In the genomic region with DNA sequence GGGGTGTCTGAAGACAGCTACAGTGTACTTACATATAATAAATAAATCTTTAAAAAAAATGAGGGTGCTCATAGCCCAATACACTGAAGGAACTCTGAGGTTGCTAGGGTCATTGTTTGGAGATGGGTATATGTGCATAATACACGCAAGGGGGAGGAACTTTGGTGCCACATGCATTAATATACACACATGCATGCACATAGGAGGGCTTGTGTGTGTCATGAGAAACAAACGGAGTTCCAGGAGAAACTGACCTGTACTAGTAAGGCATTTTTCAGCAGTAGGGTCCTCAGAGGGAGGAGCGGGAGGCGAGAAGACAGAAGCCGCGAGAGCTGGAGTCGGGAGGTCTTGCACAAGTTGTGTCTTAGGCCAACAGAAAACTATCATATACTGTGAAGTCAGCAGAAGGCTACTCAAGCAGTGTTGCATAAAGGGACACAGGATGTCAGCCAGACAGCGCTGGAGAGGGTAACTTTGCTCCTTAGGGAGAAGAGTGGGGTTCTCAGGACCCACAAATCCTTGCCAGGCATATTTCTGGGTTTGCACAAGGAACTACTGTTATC, we compare ENCODE assay signal across 8 mouse cellular contexts. TPM values are rescaled to one million over a fixed set of nuclear protein-coding genes. Genes with fewer than 3 reads are reported as not detected.
A peak's percentile ranks its signal among the peaks of the same experiment; 100 is the strongest.
DNase-seq lines count a peak whose midpoint lies in the region; ATAC-seq lines count a peak whose summit lies in the region.

No protein-coding gene starts in this region.

- H3K27me3 ChIP-seq in kidney, embryonic 15.5 days, result no peaks in the 10 kb centered on the region
- no peaks in the 10 kb centered on the region for H3K27me3 ChIP-seq in forebrain, embryonic 14.5 days (replicated peaks; ENCODE audit: control insufficient read depth, insufficient read depth, low read length)
- no peaks in the 10 kb centered on the region for H3K27me3 ChIP-seq in limb, embryonic 15.5 days
- H3K27me3 ChIP-seq in neural tube, embryonic 12.5 days (replicated peaks), result no peaks in the 10 kb centered on the region

- WGBS in kidney, embryonic 15.5 days, result 53% methylated on average over 8 of the region's 8 CpGs
- WGBS in forebrain, embryonic 14.5 days, result 70% methylated on average over 8 of the region's 8 CpGs
- WGBS in limb, embryonic 15.5 days, result 62% methylated on average over 8 of the region's 8 CpGs
- 67% methylated on average over 8 of the region's 8 CpGs for WGBS in neural tube, embryonic 12.5 days

- H3K9me3 ChIP-seq in kidney, embryonic 15.5 days (replicated peaks), result no peaks in the 10 kb centered on the region
- H3K9me3 ChIP-seq in forebrain, embryonic 14.5 days (replicated peaks; ENCODE audit: control insufficient read depth, low read length), result no peaks in the 10 kb centered on the region
- no peaks in the 10 kb centered on the region for H3K9me3 ChIP-seq in limb, embryonic 15.5 days
- no peaks in the 10 kb centered on the region for H3K9me3 ChIP-seq in neural tube, embryonic 12.5 days

- no peaks in the 10 kb centered on the region for H3K36me3 ChIP-seq in kidney, embryonic 15.5 days
- H3K36me3 ChIP-seq in forebrain, embryonic 14.5 days (ENCODE audit: control insufficient read depth, insufficient read depth, low read length), result no peaks in the 10 kb centered on the region
- no peaks in the 10 kb centered on the region for H3K36me3 ChIP-seq in limb, embryonic 15.5 days
- no peaks in the 10 kb centered on the region for H3K36me3 ChIP-seq in neural tube, embryonic 12.5 days

- H3K4me2 ChIP-seq in kidney, embryonic 15.5 days, result peak overlapping the region; percentile 55
- peak overlapping the region; percentile 39; the same call in 1 of the 2 replicates for H3K4me2 ChIP-seq in forebrain, embryonic 14.5 days (ENCODE audit: low read length)
- peak overlapping the region; percentile 40; the same call in 1 of the 2 replicates for H3K4me2 ChIP-seq in limb, embryonic 15.5 days
- H3K4me2 ChIP-seq in neural tube, embryonic 12.5 days (replicated peaks), result peak overlapping the region; percentile 42

- peaks cover 28% of the 10 kb centered on the region for H3K4me1 ChIP-seq in kidney, embryonic 15.5 days
- no peaks in the 10 kb centered on the region for H3K4me1 ChIP-seq in forebrain, embryonic 14.5 days (ENCODE audit: control insufficient read depth, insufficient read depth, low read length)
- no peaks in the 10 kb centered on the region for H3K4me1 ChIP-seq in limb, embryonic 15.5 days
- H3K4me1 ChIP-seq in neural tube, embryonic 12.5 days, result no peaks in the 10 kb centered on the region

- DNase-seq in kidney, postnatal 10 days, result no peak
- no peak for DNase-seq in forebrain, embryonic 14.5 days (ENCODE audit: low spot score)
- no peak for DNase-seq in layer of hippocampus, postnatal 14 days (ENCODE audit: low spot score in 2 of 2)
- DNase-seq in spleen, postnatal 36 days (ENCODE audit: low spot score in 2 of 2), result no peak
- no peak for DNase-seq in cerebellum, adult 18-20 months

- ATAC-seq in kidney, embryonic 15.5 days (replicated peaks; ENCODE audit: low FRiP score), result peak; percentile 74
- peak; percentile 44 for ATAC-seq in forebrain, embryonic 14.5 days
- no peak for ATAC-seq in limb, embryonic 15.5 days (ENCODE audit: insufficient number of reproducible peaks, low FRiP score, low TSS enrichment, low read depth)
- ATAC-seq in neural tube, embryonic 12.5 days (ENCODE audit: low FRiP score, low read depth), result peak; percentile 17; the same call in 1 of the 2 replicates

- H3K27ac ChIP-seq in kidney, embryonic 15.5 days, result peak overlapping the region; percentile 61
- H3K27ac ChIP-seq in forebrain, embryonic 14.5 days (ENCODE audit: low read depth, low read length), result no peak overlapping the region
- no peak overlapping the region for H3K27ac ChIP-seq in limb, embryonic 15.5 days
- H3K27ac ChIP-seq in neural tube, embryonic 12.5 days, result no peak overlapping the region

- H3K9ac ChIP-seq in kidney, embryonic 15.5 days, result no peak overlapping the region
- H3K9ac ChIP-seq in forebrain, embryonic 14.5 days (ENCODE audit: low read length), result no peak overlapping the region
- no peak overlapping the region for H3K9ac ChIP-seq in limb, embryonic 15.5 days
- H3K9ac ChIP-seq in neural tube, embryonic 12.5 days, result no peak overlapping the region

- H3K4me3 ChIP-seq in kidney, embryonic 15.5 days (replicated peaks), result peak overlapping the region; percentile 17
- H3K4me3 ChIP-seq in forebrain, embryonic 14.5 days (ENCODE audit: low read depth, low read length), result no peak overlapping the region
- H3K4me3 ChIP-seq in limb, embryonic 15.5 days, result 0 out of 2 replicates have a peak overlapping the region, but pooled peaks have one; percentile 8
- no peak overlapping the region for H3K4me3 ChIP-seq in neural tube, embryonic 12.5 days

RNA-seq across cellular contexts. Expression of a gene that starts 7.5 kb away (rescaled TPM):
- polyA plus RNA-seq in kidney, embryonic 15.5 days (2015; fragmentation: Nextera tagmentation; extraction: Ambion mirVana), result 149 and 172 TPM in 2 replicates
- polyA plus RNA-seq in forebrain, embryonic 14.5 days (2014; fragmentation: Nextera tagmentation; extraction: Ambion mirVana), result 241 and 247 TPM in 2 replicates
- 114 and 129 TPM in 2 replicates for polyA plus RNA-seq in limb, embryonic 15.5 days (2015; fragmentation: Nextera tagmentation; extraction: Ambion mirVana)
- 187 and 191 TPM in 2 replicates for polyA plus RNA-seq in neural tube, embryonic 12.5 days (2016; fragmentation: Nextera tagmentation; extraction: Ambion mirVana)
- total RNA-seq in layer of hippocampus, postnatal 14 days (2021), result 10 to 100 TPM; 80.1 to 84.3 TPM

RNA-seq across cellular contexts. Expression of a gene that starts 34.6 kb away (rescaled TPM):
- polyA plus RNA-seq in kidney, embryonic 15.5 days (2015; fragmentation: Nextera tagmentation; extraction: Ambion mirVana), result 0.44 and 0.51 TPM in 2 replicates
- polyA plus RNA-seq in forebrain, embryonic 14.5 days (2014; fragmentation: Nextera tagmentation; extraction: Ambion mirVana), result 3.3 and 3.6 TPM in 2 replicates
- polyA plus RNA-seq in limb, embryonic 15.5 days (2015; fragmentation: Nextera tagmentation; extraction: Ambion mirVana), result 0.43 and 0.68 TPM in 2 replicates
- 0.51 and 0.57 TPM in 2 replicates for polyA plus RNA-seq in neural tube, embryonic 12.5 days (2016; fragmentation: Nextera tagmentation; extraction: Ambion mirVana)
- total RNA-seq in layer of hippocampus, postnatal 14 days (2021), result 10 to 100 TPM; 71.6 to 78.7 TPM

RNA-seq across cellular contexts. Expression of a gene that starts 35.6 kb away (rescaled TPM):
- polyA plus RNA-seq in kidney, embryonic 15.5 days (2015; fragmentation: Nextera tagmentation; extraction: Ambion mirVana), result 56.4 and 66.5 TPM in 2 replicates
- polyA plus RNA-seq in forebrain, embryonic 14.5 days (2014; fragmentation: Nextera tagmentation; extraction: Ambion mirVana), result 57.2 and 81.8 TPM in 2 replicates
- polyA plus RNA-seq in limb, embryonic 15.5 days (2015; fragmentation: Nextera tagmentation; extraction: Ambion mirVana), result 52.5 and 53.8 TPM in 2 replicates
- 77.0 and 80.6 TPM in 2 replicates for polyA plus RNA-seq in neural tube, embryonic 12.5 days (2016; fragmentation: Nextera tagmentation; extraction: Ambion mirVana)
- 100 to 1,000 TPM in 1 of 2 experiments, 10 to 100 TPM in 1; 92.8 to 103 TPM for total RNA-seq in layer of hippocampus, postnatal 14 days (2021)

RNA-seq across cellular contexts. Expression of a gene that starts 36.4 kb away (rescaled TPM):
- 0.21 and 0.43 TPM in 2 replicates for polyA plus RNA-seq in kidney, embryonic 15.5 days (2015; fragmentation: Nextera tagmentation; extraction: Ambion mirVana)
- 0.11 and 0.52 TPM in 2 replicates for polyA plus RNA-seq in forebrain, embryonic 14.5 days (2014; fragmentation: Nextera tagmentation; extraction: Ambion mirVana)
- polyA plus RNA-seq in limb, embryonic 15.5 days (2015; fragmentation: Nextera tagmentation; extraction: Ambion mirVana), result 0.10 and 0.18 TPM in 2 replicates
- 0.51 and 0.56 TPM in 2 replicates for polyA plus RNA-seq in neural tube, embryonic 12.5 days (2016; fragmentation: Nextera tagmentation; extraction: Ambion mirVana)
- total RNA-seq in layer of hippocampus, postnatal 14 days (2021), result 1 to 10 TPM; 1.5 to 1.7 TPM

Comparison
In these comparisons a context has a peak if more than half of its experiments do, and no peak if none do; other contexts are left out.
1. H3K4me3 ChIP-seq: peak in kidney, embryonic 15.5 days (single experiment) and limb, embryonic 15.5 days (single experiment); none in forebrain, embryonic 14.5 days (single experiment) and neural tube, embryonic 12.5 days (single experiment).
2. Peak in every context shown above with its lines, with median percentiles within 50 percentile points of each other: H3K4me2 ChIP-seq.